Mouse (Mus musculus) right cerebral cortex, postnatal 4 days (tissue): ENCODE measurements at regions not wholly inside any gene's neighbourhood (a gene's known extent, or its start where the extent isn't known, plus 50 kb on each side); places are given as distances from the start of the nearest gene placed in this dataset.

ENCODE experiments used
- DNase-seq: peaks from one replicate; pipeline ENCODE4 v3.0.0-alpha.2; 2022

DNA sequence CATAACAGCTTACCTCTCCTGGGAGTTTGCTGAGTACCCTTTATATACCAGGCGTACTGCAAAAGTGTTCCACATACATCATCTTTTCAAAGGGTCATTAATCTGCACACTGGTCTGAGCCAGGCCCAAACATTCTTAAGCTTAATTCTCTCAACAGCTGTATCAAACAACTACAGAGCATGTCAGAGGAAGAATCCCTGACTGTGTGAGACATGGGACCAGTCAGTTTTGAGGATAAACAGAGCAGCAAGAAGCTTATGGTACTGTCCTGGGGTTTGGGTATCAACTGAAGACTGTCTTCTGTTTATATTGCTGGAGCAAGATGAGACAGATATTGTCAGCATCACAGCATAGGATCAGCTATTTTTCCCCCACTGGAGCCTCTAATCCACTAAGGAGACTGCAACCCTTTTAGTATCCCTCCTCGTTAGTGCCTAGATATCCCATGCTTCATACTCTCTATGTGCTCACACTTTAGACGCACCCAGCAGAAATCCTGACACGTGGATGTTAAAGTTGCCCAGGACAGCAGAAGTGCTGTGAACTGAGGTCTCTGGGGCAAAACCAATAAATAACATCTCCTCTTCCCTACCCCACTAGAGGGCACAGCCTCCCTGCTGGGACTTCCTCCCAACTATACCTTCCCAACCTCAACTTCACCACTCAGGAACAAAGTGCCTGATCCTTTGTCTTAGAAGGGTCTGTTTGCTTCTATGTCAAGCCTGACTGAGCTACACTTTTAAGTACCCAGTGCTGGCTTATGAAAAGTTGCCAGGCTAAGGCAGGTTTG lies 271.6 kb downstream of the Gm826 start:
- DNase-seq = no peak

- DNase-seq = no peak
These were observed 273.9 kb downstream of the Gm826 start for GRCm38 (mm10) chr2:160060091-160060490.

DNA sequence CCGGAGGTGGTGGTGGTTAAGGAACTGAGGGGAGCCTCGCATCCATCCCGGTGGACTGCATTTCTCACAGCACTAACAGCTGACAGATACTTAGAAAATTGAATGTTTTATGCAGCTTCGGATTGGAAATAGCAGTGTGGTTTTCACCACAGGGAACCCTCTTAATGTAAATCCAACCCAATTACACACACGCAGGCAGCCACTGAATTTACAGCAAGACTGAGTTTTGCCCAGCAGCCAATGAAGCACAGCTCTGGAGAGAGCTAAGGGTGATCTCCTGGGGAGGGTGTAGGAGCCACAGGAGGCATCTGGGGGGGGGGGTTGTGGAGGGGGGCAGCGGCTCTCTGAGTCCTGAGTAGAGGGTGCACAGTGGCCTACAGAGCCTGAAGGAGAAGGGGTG lies 276.8 kb downstream of the Gm826 start:
- DNase-seq = no peak

DNA sequence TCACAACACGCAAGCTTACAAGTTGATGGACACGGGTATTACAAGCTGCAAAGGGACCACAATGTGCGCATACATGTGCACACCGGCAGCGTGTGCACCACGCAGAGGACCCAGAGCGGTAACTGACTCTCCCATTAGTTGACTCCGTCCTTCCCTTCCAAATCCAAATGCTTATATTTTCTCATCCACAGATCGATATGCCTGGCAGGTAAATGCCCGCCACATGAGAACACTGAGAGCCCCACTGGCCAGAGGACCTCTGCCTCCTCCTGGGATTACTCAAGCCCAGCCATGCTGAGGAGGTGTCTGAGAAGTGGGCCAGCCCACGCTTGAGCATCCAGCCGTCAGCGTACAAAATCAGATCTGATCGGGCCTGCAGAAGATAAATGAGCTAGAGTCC lies 279.6 kb downstream of the Gm826 start:
- DNase-seq = no peak

GRCm38 (mm10) chr2:160048286-160048685 lies 285.7 kb downstream of the Gm826 start:
- no peak for DNase-seq

- DNase-seq = no peak
These were observed 286.9 kb downstream of the Gm826 start for GRCm38 (mm10) chr2:160046881-160047543.

DNA sequence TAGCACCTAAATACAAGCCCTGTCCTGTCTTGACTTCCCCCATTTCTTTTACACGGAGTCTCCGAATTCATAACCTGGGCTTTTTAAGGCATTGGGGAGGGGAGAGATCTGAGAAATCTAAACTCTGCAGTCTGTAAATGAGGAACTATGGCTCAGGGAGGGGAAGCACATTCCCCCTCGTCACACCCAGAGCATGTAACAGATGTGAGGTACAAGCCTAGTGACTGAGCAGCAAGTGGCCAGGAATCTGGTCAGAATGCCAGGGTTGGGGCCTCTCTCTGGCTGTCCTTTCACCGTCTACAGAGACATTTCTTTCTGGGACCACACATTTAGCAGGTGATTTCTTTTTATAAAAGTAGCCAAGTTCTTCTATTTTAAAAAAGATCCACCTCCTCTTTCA lies 289.4 kb downstream of the Gm826 start:
- no peak for DNase-seq

GRCm38 (mm10) chr2:160044184-160044583 lies 289.8 kb downstream of the Gm826 start:
- DNase-seq = no peak

GRCm38 (mm10) chr2:160029432-160029831 lies 304.5 kb downstream of the Gm826 start:
- no peak for DNase-seq

GRCm38 (mm10) chr2:160028459-160028858 lies 305.5 kb downstream of the Gm826 start:
- DNase-seq = no peak

DNA sequence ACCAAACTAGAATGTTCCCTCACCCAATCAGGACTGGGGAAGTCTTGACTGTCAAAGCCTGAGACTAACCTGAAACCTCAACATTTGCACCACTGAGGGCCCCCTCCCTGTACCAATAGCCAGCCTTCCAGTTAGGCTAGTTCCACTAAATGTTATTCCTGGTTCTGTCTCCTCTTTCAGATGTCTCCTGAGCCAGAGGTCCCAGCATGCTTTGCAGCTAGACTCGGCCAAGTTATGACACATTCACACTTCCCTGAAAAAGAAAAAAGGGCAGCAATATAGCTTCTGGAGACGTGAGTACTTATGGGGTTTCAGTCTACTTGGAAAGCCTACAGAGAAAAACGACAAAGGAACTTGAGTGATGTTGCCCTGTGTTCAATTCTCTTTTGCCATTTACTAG lies 308.1 kb downstream of the Gm826 start:
- DNase-seq = no peak

- DNase-seq = no peak
These were observed 312.4 kb downstream of the Gm826 start for GRCm38 (mm10) chr2:160021541-160021940.

GRCm38 (mm10) chr2:160020876-160021275 lies 313.1 kb downstream of the Gm826 start:
- DNase-seq = no peak

GRCm38 (mm10) chr2:160017020-160017812 lies 316.7 kb downstream of the Gm826 start:
- no peak for DNase-seq

GRCm38 (mm10) chr2:160011421-160011820 lies 322.5 kb downstream of the Gm826 start:
- no peak for DNase-seq

- no peak for DNase-seq
These were observed 331.3 kb downstream of the Gm826 start for GRCm38 (mm10) chr2:160002695-160003094.

GRCm38 (mm10) chr2:160000449-160000848 lies 333.5 kb downstream of the Gm826 start:
- DNase-seq = no peak

GRCm38 (mm10) chr2:159997395-159997794 lies 336.6 kb downstream of the Gm826 start:
- no peak for DNase-seq

- no peak for DNase-seq
These were observed 339.5 kb downstream of the Gm826 start for GRCm38 (mm10) chr2:159994490-159994889.

DNA sequence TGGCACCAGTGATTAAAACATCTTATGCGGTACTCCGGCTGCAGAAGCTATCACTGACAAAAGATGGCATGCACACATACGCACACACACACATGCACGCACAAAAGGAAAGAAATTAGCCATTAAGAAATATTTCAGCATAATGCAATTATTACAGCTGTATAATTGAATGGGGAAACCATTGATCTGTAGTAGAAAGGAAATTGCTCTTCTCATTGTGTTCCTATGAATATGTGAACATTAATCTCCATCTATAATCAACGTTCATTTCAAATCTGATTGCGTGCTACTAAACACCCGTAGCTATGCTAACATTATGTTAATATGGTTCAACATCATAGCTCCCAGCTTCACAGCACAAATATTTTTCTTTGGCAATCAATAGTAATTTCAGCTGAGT lies 347.2 kb downstream of the Gm826 start:
- no peak for DNase-seq

- no peak for DNase-seq
These were observed 352.3 kb downstream of the Gm826 start for GRCm38 (mm10) chr2:159981694-159982093.

GRCm38 (mm10) chr2:159950369-159950768 lies 383.6 kb downstream of the Gm826 start:
- no peak for DNase-seq

DNA sequence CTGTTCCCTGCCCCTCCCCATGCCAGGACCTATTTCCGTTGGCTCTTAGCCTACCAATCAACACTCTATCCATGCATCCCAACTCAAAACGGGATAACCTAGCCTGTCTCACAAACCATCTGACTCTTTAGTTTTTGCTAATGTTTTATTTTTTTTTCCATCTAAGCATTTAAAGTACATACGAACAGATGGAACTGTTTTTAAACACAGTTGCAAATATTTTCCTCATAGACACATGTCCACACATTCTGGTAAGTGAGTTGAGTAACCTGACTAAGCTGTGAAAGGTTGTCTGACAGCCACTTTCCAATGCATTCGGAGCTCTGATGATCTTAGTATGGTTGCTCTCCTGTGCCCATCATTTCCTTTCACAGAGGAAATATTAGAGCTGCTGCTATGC lies 384.9 kb downstream of the Gm826 start:
- no peak for DNase-seq

GRCm38 (mm10) chr2:159930744-159931143 lies 403.2 kb downstream of the Gm826 start:
- DNase-seq = no peak
